Mouse (Mus musculus): ENCODE data around the gene Tnfaip2. TPM values are rescaled to one million over a fixed set of nuclear protein-coding genes. Genes with fewer than 3 reads are reported as not detected.

Tnfaip2 gene
- 0.31 and 0.79 TPM in 2 replicates for polyA plus RNA-seq (2015; fragmentation: Nextera tagmentation; extraction: Ambion mirVana)

DNA sequence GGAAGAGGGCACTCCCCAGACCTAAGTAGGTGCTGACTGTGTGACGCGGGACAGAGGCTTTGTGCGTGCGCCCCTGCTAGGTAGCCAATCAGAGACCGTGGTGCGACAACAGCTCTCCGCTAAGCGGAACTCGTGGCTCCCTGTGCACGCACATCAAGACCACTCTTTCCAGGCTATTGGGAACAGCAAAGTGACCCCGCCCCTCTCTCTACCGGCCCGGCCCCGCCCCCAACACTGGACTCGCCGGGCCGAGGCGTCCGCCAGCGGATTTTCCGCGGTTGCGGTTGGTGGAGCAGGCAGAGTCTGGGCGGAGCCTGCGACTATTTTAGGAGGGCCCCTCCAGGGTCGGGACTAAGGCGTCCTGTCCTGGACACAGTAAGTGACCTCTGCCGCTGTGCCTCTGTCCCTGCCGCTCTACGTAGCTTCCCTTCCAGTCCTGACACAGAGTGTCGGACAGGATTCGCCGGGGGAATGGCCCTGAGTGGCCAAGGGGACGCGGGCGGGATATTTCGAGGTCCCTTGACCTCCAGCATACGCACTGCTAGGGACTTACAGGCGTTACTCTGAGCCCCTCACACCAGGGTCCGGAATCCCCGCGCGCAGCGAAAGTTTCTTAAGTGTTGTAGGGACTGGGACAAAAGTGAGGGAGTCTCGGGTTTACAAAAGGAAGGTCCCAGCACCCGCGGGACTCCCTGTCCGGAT is at the start of gene Tnfaip2:
Tnfaip2 (plus strand) TSS at position 161 of the 702 bp plus-strand sequence.
- peaks cover 14% of the 10 kb centered on the region for H3K4me1 ChIP-seq (ENCODE audit: control insufficient read depth, insufficient read depth, low read length)
- H3K9me3 ChIP-seq (replicated peaks; ENCODE audit: control insufficient read depth, low read length, poor library complexity, severe bottlenecking): no peaks in the 10 kb centered on the region
- under 1% methylated on average over 48 of the region's 48 CpGs for WGBS
- peak within 1 kb of the TSS; percentile 39 for H3K4me3 ChIP-seq (ENCODE audit: low read depth, low read length)
- no peaks in the 10 kb centered on the region for H3K36me3 ChIP-seq (ENCODE audit: control insufficient read depth, insufficient read depth, low read length)
- no peak within 1 kb of the TSS for H3K27ac ChIP-seq (ENCODE audit: low read length)
- H3K27me3 ChIP-seq (ENCODE audit: control insufficient read depth, insufficient read depth, low read depth, low read length): peaks cover 69% of the 10 kb centered on the region
- ATAC-seq: peak; percentile 57
- peak within 1 kb of the TSS; percentile 76 for H3K4me2 ChIP-seq (ENCODE audit: low read length)
- 0 out of 2 replicates have a peak within 1 kb of the TSS, but pooled peaks have one; percentile 44 for H3K9ac ChIP-seq (ENCODE audit: low read depth, low read length)

DNA sequence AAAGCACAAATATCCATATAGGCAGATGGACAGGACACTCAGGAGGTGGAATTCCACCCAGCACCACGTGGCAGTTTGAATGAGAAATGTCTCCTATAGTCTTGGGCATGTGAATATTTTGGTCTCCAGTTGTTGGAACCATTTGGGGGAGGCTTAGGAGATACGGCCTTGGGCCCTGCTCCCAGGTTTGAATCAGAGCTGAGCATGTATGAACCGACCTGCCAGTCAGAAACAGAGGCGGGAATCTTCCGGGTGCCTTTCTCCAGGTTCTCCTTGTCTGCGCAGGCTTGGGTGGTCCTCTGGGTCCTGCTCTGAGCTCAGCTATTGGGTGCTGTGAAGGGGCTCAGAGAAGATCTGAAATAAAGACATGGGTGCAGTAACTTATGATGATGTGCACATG is 48.3 kb upstream of the Tnfaip2 start:
- Histone ChIP-seq H3K4me3 (ENCODE audit: low read depth, low read length) (no peak overlapping the region), H3K27ac (ENCODE audit: low read length) (no peak overlapping the region), H3K9ac (ENCODE audit: low read depth, low read length) (no peak overlapping the region), H3K36me3 (ENCODE audit: control insufficient read depth, insufficient read depth, low read length) (no peaks in the 10 kb centered on the region), H3K9me3 (replicated peaks; ENCODE audit: control insufficient read depth, low read length, poor library complexity, severe bottlenecking) (no peaks in the 10 kb centered on the region), H3K4me2 (ENCODE audit: low read length) (no peak overlapping the region), H3K4me1 (ENCODE audit: control insufficient read depth, insufficient read depth, low read length) (no peaks in the 10 kb centered on the region), H3K27me3 (ENCODE audit: control insufficient read depth, insufficient read depth, low read depth, low read length) (no peaks in the 10 kb centered on the region)
- 81% methylated on average over 6 of the region's 6 CpGs for WGBS
- ATAC-seq: no peak

DNA sequence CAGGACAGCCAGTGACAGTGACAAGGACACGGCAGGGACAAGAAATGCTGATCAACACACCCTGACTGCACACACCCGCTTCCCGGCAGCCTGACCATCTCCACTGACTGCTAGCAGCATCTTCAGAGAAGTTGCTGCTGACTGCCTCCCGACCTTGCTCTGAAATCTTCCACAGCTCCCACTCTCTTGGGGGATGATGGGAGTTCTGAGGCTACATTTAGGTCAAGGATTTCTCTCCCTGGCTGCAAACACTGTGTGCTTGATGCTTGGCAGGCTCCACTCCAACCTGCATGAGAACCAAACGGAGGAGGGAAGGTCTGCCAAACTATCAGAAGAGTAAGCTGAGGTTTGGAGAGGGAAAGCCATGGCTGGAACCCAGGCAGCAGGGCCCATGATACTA is 45.3 kb upstream of the Tnfaip2 start:
- no peaks in the 10 kb centered on the region for H3K4me1 ChIP-seq (ENCODE audit: control insufficient read depth, insufficient read depth, low read length)
- WGBS: 72% methylated on average over 5 of the region's 5 CpGs
- no peaks in the 10 kb centered on the region for H3K9me3 ChIP-seq (replicated peaks; ENCODE audit: control insufficient read depth, low read length, poor library complexity, severe bottlenecking)

DNA sequence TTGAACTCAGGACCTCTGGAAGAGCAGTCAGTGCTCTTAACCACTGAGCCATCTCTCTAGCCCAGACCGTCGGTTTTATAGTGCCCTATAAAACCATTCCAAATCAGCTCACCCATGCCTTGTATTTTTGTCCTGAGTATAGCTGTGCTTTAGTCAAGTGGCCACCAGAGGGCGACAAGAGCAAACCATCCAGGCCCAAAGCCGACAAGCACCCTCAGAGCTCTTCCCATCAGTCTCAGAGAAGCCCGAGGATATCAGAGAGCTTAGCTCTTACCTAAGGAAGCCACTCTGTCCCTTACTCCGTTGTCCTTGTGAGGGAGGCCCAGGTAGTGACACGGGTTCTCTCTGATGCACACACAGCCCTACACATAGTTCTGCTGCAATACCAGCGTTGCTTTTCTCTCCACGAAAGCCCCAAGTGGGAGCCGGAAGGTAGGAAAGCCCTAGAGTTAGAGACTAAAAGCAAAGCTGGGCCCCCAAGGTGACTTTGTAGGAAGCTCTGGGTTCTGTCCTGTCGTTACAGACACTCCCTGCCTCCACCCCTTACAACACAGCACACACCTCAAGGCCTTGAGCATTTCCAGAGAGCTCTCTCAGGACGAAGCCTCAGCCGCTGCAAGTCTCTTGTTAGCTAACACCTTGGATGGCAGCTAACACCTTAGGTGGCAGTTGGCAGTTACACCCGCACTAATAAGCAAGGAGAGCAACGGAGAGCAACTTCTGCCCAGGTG is 40.6 kb upstream of the Tnfaip2 start:
- WGBS: 20% methylated on average over 15 of the region's 15 CpGs
- H3K36me3 ChIP-seq (ENCODE audit: control insufficient read depth, insufficient read depth, low read length): no peaks in the 10 kb centered on the region
- peak overlapping the region; percentile 30; the same call in 1 of the 2 replicates for H3K9ac ChIP-seq (ENCODE audit: low read depth, low read length)
- ATAC-seq: peak; percentile 70; the same call in 1 of the 2 replicates
- no peak overlapping the region for H3K4me3 ChIP-seq (ENCODE audit: low read depth, low read length)
- H3K27ac ChIP-seq (ENCODE audit: low read length): no peak overlapping the region
- H3K4me1 ChIP-seq (ENCODE audit: control insufficient read depth, insufficient read depth, low read length): peaks cover under 1% of the 10 kb centered on the region; the same call in 1 of the 2 replicates
- H3K27me3 ChIP-seq (ENCODE audit: control insufficient read depth, insufficient read depth, low read depth, low read length): peaks cover 4% of the 10 kb centered on the region; the same call in 1 of the 2 replicates
- no peak overlapping the region for H3K4me2 ChIP-seq (ENCODE audit: low read length)
- H3K9me3 ChIP-seq (replicated peaks; ENCODE audit: control insufficient read depth, low read length, poor library complexity, severe bottlenecking): no peaks in the 10 kb centered on the region

More for the DNA sequence above, 45.3 kb upstream of the Tnfaip2 start:
- Histone ChIP-seq H3K36me3 (ENCODE audit: control insufficient read depth, insufficient read depth, low read length) (no peaks in the 10 kb centered on the region), H3K4me3 (ENCODE audit: low read depth, low read length) (no peak overlapping the region), H3K9ac (ENCODE audit: low read depth, low read length) (no peak overlapping the region), H3K27ac (ENCODE audit: low read length) (no peak overlapping the region), H3K27me3 (ENCODE audit: control insufficient read depth, insufficient read depth, low read depth, low read length) (no peaks in the 10 kb centered on the region), H3K4me2 (ENCODE audit: low read length) (no peak overlapping the region)
- ATAC-seq: no peak

DNA sequence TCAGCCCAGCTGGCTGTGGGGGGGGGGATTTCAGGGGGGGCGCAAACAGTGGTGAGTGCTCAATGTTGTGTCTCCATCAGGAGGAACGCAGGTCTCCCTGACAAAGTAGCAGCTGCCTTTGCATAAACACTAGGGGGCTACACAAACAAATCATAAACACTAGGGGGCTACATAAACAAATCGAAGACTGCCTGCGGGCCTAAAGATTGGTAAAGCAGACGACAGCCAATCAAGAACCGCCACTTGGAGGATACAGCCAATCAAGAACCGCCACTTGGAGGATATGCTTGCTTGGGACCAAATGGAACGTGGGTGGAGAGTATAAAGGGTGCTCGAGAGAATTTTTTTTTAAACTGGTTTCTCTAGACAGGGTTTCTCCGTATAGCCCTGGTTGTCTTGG is 37.4 kb upstream of the Tnfaip2 start:
- Histone ChIP-seq H3K27ac (ENCODE audit: low read length) (no peak overlapping the region), H3K9ac (ENCODE audit: low read depth, low read length) (no peak overlapping the region), H3K4me3 (ENCODE audit: low read depth, low read length) (no peak overlapping the region), H3K4me1 (ENCODE audit: control insufficient read depth, insufficient read depth, low read length) (peaks cover 13% of the 10 kb centered on the region), H3K36me3 (ENCODE audit: control insufficient read depth, insufficient read depth, low read length) (no peaks in the 10 kb centered on the region), H3K9me3 (replicated peaks; ENCODE audit: control insufficient read depth, low read length, poor library complexity, severe bottlenecking) (no peaks in the 10 kb centered on the region), H3K4me2 (ENCODE audit: low read length) (no peak overlapping the region), H3K27me3 (ENCODE audit: control insufficient read depth, insufficient read depth, low read depth, low read length) (peaks cover 16% of the 10 kb centered on the region)
- ATAC-seq: no peak
- WGBS: 67% methylated on average over 10 of the region's 10 CpGs

DNA sequence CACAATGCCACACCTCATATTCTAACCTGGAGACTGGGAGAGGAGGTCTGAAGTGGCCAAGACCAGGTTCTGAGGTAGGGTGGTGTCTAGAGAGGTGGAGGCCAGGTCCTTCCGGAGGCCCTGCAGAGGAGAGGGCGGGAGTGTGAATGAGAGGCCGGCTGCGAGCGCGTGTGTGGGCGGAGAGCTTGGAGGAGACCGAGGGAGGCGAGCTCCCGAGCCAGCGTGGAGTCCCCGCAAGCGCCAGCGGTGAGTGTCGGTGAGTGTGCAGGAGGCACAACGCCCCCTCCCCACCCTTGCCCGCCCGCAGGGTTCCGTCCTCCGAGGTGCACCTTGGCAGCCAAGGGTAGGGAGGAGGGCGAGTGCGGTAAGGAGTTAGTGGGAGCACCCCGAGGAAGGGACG is 35.6 kb upstream of the Tnfaip2 start, which contains the start of gene Lbhd2:
Lbhd2 (plus strand) TSS at position 188 of the 400 bp plus-strand sequence.
- no peak for ATAC-seq
- H3K9ac ChIP-seq (ENCODE audit: low read depth, low read length): 0 out of 2 replicates have a peak within 1 kb of the TSS, but pooled peaks have one; percentile 34

DNA sequence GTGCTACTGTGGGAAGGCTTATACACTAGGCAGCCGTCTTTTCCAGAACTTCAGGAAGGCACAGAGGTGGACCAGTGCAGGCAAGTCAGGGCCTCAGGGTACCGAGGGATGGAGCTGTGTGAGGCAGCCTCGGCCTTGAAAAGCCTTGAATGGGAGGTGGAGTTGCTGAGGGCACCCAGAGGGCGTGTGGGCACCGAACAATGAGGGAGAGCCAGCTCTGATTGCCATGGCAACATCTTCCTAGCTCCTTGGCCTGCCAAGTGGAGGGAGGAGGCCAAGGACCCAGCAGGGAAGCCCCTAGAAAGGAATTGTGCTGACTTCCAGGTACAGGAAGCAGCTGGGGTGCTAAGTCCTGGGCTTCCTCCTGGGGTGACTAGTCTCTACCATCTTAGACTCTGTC is 32.7 kb upstream of the Tnfaip2 start:
- peak overlapping the region; percentile 53 for H3K27ac ChIP-seq (ENCODE audit: low read length)
- 4% methylated on average over 5 of the region's 5 CpGs for WGBS
- no peaks in the 10 kb centered on the region for H3K9me3 ChIP-seq (replicated peaks; ENCODE audit: control insufficient read depth, low read length, poor library complexity, severe bottlenecking)
- H3K27me3 ChIP-seq (ENCODE audit: control insufficient read depth, insufficient read depth, low read depth, low read length): peaks cover 16% of the 10 kb centered on the region
- H3K36me3 ChIP-seq (ENCODE audit: control insufficient read depth, insufficient read depth, low read length): no peaks in the 10 kb centered on the region
- no peak overlapping the region for H3K4me2 ChIP-seq (ENCODE audit: low read length)
- H3K4me1 ChIP-seq (ENCODE audit: control insufficient read depth, insufficient read depth, low read length): peaks cover 20% of the 10 kb centered on the region
- no peak overlapping the region for H3K4me3 ChIP-seq (ENCODE audit: low read depth, low read length)
- H3K9ac ChIP-seq (ENCODE audit: low read depth, low read length): no peak overlapping the region
- ATAC-seq: peak; percentile 57

More for the DNA sequence above, 35.6 kb upstream of the Tnfaip2 start, which contains the start of gene Lbhd2:
- Histone ChIP-seq H3K9me3 (replicated peaks; ENCODE audit: control insufficient read depth, low read length, poor library complexity, severe bottlenecking) (no peaks in the 10 kb centered on the region), H3K27ac (ENCODE audit: low read length) (no peak within 1 kb of the TSS), H3K4me2 (ENCODE audit: low read length) (peak within 1 kb of the TSS; percentile 49), H3K4me3 (ENCODE audit: low read depth, low read length) (no peak within 1 kb of the TSS; the same call in 1 of the 2 replicates), H3K4me1 (ENCODE audit: control insufficient read depth, insufficient read depth, low read length) (peaks cover 15% of the 10 kb centered on the region), H3K36me3 (ENCODE audit: control insufficient read depth, insufficient read depth, low read length) (no peaks in the 10 kb centered on the region), H3K27me3 (ENCODE audit: control insufficient read depth, insufficient read depth, low read depth, low read length) (peaks cover 16% of the 10 kb centered on the region)
- 2% methylated on average over 24 of the region's 24 CpGs for WGBS

DNA sequence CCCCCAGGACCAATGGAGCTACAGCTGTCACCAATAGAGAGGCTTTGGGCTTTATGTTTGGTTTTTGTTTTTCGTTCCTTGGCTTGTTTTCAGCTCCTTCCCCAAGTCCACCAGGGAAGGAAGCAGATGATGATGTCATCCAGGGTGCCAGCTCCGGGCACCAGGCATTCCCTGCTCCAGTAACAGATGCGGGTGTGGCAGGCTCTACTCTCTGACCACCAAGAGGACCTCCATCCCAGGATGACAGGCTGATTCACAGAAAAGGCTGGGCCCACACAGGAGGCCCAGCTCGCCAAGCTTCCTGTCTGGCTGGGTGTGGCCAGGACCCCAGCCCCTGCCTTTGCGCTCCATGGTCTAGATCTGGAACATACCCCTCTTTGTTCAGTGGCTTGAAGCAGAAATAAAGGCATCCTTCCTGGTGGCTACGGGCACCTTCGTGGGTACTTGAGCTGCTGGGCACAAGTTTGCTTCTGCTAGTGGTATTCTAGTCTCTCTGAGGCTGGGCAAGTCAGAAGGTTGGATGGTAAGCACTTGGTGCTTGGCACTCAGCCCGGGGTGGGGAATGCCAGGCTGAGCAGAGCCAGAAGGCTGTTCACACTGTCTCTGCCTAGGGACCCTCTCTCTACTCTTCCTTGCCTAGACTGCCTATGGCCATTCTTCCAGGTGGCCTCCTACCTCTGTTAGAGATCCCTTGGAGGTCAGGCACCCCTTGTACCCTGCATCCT is 30.5 kb upstream of the Tnfaip2 start:
- Histone ChIP-seq H3K4me2 (ENCODE audit: low read length) (no peak overlapping the region), H3K36me3 (ENCODE audit: control insufficient read depth, insufficient read depth, low read length) (no peaks in the 10 kb centered on the region), H3K4me1 (ENCODE audit: control insufficient read depth, insufficient read depth, low read length) (peaks cover 21% of the 10 kb centered on the region), H3K27ac (ENCODE audit: low read length) (no peak overlapping the region), H3K4me3 (ENCODE audit: low read depth, low read length) (no peak overlapping the region), H3K27me3 (ENCODE audit: control insufficient read depth, insufficient read depth, low read depth, low read length) (peaks cover 10% of the 10 kb centered on the region), H3K9ac (ENCODE audit: low read depth, low read length) (no peak overlapping the region), H3K9me3 (replicated peaks; ENCODE audit: control insufficient read depth, low read length, poor library complexity, severe bottlenecking) (no peaks in the 10 kb centered on the region)
- WGBS: 78% methylated on average over 8 of the region's 8 CpGs
- ATAC-seq: no peak
